Mouse (Mus musculus): ENCODE measurements at regions not wholly inside any gene's neighbourhood (a gene's known extent, or its start where the extent isn't known, plus 50 kb on each side); places are given as distances from the start of the nearest gene placed in this dataset.

DNA sequence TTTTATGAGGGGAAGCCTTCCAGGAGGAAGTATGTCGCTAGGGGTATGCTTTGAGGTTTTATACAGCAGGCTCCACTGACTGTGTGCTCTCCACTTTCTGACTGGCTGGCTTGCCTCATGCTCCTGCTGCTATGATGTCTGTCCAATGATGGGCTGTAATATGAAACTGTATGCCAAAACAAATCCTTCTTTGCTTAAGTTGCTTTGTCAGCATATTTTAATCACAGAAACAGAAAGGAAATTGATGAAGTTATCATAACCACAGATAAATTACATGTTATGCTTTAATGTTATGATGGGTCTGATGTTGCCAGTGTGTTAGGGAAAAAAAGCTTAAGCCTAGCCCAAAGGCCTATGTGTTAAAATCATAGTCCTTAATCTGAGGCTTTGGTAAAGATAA lies 185.9 kb downstream of the Rfpl4b start:
- TF ChIP-seq CTCF (IDR thresholded peaks at IDR 0.05; ENCODE audit: low read depth) (no peak), EP300 (optimal IDR thresholded peaks at IDR 0.05) (no peak)

All from stomach, postnatal 0 days (tissue).